Mouse (Mus musculus) urinary bladder, postnatal 25 days (tissue): ENCODE results near the gene Wdfy4.

ENCODE experiments used
- DNase-seq: peaks from one replicate; pipeline ENCODE4 v3.0.0; 2022; ENCODE audit warnings: low spot score

Wdfy4 gene

DNA sequence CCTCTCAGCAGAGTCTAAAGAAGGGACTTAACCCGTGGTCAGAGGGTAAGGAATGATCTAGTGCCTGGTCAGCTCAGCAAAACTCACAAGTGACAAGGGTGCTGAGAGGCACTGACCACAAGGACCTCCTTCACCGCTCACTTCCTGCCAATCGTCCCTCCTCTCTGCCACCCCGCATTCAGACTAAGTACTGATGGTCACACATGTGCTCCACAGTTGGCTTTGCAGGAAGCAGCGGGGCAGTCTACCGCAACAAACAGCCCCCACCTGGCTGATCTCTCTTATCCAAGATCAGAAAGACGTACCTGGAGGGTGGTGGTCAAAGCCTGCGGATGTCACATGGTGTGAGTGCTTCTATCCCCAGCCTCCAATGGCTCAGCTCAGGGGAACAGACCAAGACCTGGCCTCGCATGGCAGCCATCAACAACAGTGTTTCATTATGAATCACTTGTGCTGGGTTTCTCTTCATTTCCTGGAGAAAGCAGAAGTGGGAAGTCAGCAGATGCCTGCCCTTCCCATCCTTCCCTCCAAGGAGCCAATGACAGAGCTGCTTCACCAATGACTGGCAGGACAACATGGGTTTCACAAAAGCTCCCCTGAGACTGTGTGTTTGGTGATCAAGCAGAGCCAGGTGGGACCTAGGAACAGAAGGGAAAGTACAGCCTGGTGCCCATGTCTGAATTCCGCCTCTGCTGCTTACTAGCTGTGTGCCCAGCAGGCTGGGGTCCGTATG, at the start of gene Wdfy4:
Gene Wdfy4, minus strand, starts transcription at position 441 of the 733 bp plus-strand sequence.
- DNase-seq: no peak

DNA sequence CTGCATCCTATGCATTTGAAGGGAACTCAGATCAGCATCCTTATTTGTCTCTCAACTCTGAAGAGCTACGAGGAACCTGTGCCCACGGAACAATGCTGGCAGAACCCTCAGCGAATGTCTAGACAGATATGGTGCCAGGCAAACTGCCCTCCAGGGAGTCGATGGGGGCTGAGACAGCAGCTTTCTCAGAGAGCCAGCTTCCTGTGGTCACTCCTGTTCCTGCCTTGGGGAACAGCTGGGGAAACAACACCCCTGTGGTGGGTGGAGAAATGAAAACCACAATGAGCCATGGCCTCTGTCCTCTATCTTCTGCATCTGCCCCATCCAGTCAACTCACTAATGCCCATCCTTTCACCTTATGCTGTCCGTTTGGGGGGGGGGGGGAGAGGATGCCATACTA, 46.7 kb upstream of the Wdfy4 start:
- no peak for DNase-seq

DNA sequence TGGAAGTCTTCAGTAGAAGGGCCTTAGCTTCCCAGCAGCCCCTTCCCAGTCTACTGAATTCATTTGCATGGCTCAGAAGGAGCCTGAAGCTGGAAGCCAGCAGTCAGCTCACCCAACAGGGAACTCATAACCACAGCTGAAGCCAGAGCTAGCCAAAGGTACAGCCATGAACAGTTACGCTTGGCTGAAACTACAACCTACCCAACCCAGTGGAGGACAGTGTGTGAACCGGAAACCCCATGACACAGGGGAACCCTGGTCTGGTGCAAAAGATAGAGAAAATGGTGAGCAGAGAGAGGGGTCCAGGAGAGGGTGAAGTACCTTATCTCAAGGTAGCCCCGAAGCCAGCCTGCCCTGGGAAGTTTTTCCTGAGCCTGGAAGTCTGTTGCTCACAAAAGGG, 46.0 kb upstream of the Wdfy4 start:
- no peak for DNase-seq

DNA sequence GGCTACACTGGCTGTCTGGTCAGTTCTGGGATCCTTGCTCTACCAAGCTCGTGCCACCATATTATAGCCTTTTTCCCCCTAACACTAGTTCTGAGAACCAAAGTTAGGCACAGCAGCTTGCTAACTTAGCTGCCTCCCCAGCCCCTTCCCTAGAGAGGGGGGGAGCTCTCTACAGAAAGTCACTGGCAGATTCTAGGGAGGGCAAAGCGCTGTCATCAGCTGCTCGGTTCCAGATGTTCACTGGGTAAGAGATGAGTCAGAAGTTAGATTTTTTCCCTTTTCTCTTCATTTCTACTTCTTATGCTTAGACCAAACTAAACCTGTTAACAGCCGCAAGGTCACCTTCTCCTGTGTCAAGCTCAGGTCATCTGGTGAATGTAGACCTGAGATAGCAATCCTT, 45.4 kb upstream of the Wdfy4 start:
- DNase-seq: no peak

DNA sequence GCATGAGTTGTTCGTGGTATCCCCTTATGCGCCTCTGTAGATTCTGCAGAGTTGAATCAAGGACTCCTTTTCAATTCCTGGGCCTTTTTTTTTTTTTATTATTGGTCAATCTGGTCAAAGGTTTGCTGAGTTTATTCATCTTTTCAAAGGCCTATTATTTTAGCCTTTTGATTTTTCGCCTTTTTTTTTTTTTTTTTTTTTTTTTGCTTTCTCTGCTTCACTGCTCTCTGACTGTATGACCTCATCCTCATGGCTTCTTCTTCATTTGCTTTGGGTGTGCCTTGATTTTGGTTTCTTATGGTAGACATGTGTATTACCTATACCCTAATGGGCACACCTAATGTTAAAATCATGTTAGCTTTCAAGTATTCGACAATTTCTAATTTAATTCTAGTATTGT, 39.9 kb upstream of the Wdfy4 start:
- DNase-seq: no peak

DNA sequence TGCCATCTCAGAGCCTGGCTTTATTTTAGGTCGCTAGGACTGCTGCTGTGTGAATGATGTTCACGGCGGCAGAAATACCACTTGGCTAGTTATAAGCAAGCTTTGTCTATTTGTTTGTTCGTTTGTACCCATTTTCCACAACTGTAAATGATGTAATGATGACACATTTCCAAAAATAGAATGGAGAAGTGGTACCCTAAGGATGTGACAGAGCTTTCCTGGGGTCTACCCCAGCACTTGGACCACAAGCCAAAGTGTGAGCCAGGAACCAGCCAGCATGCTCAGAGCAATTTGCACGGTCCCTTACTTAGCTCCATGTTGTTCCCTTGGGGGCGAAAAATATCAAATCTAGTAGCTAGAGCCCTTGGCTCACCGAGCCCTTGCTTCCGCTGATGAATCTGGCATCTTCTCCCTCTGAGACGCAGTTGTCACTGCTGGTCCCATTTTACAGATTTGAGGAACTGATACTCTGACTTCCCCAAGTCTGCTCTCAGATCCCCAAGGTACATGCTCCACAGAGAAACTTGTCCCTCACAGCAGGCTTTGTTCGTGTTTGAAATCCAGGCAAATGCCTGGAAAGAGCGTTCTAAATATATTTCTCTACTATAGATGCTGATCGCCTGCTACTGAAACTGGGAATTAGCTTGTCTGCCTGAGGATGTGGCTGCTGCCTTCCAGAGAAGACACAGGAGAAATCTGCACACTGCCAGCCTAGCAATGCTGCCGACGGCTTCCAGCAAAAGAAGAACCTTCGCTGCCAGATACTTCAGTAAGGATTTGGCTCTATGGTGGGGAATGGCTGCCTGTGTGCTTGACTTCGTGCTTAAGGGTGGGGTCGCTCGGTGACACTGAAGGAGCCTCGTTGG, 31.3 kb upstream of the Wdfy4 start:
- DNase-seq: no peak

DNA sequence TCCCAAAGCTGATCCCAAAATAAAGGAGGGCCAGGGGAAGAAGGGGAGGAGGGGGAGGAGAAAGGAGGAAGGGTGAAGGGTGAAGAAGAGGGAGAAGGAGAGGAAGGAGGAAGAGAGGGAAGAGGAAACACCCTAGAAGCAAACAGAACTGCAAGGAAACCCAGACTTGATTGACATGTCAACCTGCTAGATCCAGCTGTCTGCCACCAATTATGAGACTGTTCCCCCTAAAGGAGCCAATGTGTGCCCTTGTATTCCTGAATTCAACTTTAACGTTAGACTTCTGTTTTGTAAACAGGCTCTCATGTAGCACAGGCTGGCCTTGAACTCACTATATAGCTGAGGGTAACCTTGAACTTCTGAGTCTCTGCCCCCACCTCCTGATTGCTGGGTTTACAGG, 29.9 kb upstream of the Wdfy4 start:
- DNase-seq: no peak

DNA sequence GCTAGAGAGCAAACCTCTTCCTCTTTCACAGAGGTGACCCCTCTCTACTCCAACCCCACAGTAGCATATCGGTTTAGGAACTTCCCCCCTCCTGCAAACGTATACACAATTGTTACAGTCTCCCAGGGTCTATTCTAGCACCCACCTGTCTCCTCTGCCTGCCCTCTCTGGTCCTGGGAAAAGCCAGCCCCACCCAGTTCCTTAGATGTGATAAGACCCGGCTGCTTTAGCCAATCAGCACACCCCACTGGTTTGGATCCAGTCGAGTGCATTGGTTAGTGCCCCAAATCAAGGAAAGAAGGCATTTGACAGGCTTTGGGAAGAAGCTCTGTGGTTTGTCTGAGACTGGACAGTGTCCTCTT, 29.4 kb upstream of the Wdfy4 start:
- DNase-seq: no peak

DNA sequence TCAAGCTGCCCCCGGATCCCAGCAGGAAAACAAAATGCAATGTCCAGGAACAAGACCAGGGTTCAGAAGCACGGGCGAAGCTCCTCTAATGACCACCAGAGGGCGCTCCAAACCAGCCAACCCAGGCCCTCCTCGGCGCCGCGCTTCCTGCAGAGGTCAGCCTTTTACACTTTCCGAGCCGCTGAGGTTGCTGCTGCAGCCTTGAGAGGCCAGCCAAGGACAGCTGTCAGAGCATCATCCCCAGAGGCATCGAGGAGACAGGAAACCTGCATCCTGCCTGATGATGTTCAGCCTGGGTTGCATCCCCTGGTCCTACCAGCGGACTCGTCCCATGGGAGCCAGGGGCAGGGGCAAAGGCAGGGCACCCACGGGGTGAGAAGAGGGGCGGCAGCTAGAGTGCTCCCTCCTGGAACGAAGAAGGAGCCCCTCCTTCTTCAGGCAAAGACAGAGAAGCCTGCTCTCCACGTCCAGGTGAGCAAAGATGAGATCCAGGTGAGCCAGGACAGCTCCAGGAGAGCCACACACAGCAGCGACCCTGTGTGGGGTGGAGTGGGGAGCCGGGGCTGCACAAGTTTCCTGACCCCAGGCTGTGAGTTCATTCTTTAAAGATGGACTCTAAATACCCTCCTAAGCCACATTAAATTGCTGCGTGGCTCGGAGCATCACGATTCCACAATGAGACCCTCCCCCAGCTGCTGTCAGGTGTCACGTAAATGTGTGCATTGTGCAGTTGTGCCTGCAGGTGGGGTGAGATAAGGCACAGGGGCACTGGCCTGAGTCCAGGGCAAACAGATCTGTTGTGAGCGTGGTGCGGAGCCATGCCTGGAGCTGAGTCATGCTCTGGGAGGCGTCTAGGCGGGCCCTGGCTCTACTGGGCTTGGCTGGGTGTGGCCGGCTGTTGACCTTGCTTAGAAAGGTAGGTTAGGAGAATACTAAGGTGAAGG, 28.8 kb upstream of the Wdfy4 start, which contains the start of gene Arhgap22:
Gene Arhgap22, plus strand, starts transcription at position 204 of the 944 bp plus-strand sequence.
- peak; percentile 85 for DNase-seq

DNA sequence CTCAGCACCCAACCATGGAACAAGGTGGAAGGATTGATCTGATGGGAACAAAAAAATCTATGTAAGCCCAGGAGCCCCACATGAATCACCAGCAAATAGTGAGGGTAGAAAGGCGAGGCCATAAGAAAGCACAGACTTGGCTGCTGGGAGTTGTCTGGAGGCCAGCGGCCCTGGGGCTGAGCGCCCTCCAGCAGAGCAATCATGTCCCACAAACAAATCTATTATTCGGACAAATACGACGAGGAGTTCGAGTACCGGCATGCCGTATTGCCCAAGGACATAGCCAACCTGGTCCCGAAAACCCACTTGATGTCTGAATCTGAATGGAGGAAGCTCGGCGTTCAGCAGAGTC, 27.6 kb upstream of the Wdfy4 start:
- DNase-seq: no peak

DNA sequence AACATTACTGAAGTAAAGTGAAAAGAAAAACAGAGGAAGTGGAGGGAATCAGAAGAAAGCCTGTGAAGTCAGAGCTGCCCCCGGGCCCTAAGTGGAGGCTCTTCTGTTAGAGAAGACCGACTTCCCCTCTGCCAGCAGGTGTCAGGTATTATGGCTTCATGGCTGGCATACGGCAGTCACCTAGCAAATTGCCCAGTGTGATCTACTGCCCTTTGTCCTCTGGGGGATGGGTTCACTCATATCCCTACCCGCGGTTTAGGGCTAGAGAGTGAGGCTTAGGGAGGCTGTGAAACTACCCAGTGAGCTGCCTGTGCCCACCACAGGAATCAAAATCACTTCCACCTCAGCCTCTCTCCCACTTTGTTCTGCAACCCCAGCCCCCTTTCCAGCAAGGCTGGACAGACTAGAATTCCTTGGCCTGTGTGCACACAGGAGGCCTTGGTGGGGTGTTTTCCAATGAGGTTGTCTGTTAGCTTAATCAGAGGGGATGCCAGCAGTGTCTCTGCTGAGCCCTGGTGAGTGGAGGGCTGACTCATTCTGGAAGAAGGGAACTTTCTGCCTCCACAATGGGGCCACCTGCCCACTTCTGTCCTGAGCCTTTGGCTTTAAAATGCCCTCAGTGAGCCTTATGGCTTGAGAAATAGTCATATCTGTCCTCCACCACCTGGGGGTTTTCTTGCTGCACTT, 27.1 kb upstream of the Wdfy4 start:
- DNase-seq: no peak

DNA sequence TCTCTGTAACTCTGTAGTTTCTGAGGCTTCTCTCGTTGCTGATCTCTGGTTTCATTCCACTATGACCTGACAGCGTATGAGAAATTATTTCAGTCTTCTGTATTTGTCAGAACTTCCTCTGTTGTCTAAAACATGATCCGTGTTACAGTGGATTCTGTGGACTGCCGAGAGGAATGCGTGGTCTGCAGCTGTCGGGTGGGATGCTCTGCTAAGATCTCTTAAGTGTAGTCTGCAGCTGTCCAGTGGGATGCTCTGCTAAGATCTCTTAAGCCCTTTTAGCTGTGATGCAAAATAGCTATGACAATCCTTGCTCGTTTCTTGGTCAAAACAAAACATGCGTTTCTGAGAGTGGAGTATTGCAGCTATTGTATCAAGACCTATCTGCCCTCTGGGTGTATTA, 25.5 kb upstream of the Wdfy4 start:
- DNase-seq: no peak

DNA sequence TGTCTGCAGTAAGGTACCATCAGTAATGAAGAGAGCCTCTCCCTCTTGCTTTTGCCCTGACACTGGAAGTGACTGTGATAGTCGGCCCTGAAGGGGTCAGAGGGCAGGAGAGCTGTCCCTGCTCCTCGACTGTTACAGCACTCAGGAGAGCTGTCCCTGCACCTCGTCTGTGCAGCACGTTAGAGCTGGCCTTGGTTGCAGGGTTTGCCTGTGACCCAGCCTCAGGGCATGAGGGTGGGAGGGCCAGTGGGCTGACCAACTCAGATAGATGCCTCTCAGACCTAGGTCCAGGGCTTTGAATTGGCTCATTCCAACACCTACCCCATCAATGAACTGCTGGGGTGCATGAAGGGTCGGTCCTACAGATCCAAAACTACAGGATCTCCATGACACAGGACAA, 23.0 kb upstream of the Wdfy4 start:
- no peak for DNase-seq

DNA sequence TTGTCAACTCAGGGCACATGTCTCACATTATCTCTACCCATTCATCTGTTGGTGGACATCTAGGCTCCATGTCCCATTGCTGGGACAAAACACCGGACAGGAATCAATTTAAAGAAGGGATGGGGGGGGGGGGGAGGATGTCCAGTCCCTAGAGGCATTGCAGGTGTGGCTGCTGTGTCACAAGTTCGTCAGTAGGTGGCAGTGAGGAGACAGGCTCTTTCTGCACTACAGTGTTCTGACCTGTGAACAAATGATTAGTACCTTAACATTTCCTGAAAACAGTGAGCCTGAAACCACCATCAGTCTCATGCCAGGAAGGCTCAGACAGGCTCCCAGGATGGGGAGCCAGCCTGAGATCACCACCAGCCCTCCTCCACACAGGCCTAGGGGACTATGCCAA, 21.7 kb upstream of the Wdfy4 start:
- DNase-seq: no peak

DNA sequence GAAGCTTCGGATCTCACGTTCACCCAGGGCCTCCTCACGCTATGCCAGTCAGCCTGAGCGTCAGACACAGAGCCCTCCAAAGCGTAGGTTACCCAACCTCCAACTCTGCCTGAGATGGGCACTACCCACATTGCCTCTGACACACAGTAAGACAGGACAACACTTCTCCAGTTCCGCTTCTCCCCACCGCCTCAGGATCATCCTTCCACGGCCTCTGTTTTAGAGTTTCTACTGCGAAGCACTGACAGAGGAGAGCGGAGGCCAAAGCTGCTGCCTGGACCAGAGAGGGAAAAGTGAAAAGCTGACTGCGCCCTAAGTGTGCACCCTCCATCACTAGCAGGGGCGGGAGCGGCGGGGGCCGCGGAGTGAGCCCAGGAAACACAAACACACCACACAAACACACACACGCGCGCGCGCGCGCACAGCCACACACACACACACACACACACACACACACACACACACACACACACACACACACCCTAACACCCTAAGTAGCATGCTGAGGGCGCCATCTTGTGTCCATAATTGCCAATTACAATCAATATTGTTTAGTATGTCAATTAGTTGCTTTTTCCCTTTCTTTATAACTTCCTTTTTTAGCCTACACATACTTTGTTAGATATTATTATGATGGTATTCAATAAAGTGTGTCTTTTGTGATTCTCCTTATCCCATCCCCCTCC, 20.1 kb upstream of the Wdfy4 start:
- DNase-seq: no peak

DNA sequence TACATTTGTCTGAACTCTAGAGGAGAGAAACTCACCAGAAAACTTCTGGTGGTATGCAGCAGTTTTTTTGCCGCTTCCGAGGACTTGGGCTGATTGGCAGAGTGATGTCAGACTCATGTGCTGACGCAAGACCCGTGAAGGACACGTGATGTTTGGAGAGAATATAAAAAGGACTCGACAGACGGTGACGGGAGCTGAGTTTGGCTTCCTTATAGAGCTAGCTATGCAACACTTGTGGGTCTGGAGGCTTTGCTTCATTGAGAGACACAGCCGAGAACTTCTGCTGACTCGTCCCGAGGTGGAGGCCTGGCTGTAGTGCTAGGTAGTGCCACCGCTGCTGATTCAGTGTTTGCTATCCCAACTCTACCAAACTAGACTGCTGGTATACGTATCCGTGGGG, 18.5 kb upstream of the Wdfy4 start:
- no peak for DNase-seq

DNA sequence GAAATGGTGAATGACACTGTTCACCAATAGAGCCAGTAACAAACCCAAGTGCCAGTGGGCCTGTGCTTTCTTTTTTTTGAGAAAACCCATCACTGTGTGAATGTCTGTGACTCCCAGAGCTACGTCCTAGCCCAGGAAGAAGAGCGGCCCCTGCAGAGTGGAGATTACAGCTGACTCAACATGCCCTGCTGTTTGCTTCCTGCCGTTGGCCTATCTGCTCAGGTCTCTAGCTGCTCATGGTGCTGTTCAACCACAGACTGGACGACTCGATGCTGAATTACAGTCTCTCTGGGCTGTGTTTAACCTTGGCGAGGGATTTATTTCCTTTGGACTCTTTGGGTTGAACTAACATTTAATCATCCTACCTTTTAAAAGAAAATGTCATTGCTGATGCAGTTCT, 17.6 kb upstream of the Wdfy4 start:
- no peak for DNase-seq

DNA sequence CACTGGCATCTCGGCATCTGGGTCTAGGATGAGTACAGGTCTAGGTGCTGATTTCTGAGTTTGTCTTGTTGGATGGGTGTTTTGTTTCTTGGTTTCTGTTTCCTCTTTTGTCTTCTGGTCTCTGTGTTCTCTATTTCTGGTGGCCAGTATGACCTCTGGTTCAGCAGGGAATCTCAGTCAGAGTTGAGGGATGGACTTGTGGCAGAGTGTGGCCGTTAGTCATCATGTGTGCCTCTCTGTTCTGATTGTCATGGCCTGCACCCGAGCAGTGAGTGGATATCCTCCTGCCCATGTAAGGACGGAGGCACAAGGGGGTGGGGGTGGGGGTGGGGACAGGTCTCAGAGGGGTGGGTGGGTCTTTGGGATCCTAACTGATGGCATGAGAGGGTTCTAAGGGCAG, 16.9 kb upstream of the Wdfy4 start:
- no peak for DNase-seq

DNA sequence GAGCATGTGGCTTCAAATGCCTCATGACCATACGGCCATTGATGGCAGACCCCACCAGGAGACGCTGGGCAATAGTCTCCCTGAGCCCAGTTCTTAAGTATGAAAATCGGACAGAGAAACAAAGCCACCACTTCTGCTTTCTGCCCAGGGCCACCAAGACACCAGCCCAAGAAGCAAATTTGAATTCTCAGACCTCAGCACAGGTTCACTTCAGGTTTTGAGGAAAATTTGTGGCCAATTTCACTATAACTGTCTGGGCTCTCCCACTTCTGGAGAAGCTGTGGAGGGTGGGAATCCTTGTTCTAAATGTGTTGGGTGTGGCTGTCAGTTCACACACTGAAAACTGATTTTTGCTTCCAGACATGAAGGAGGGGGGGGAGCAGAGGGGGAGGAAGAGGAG, 8.9 kb upstream of the Wdfy4 start:
- DNase-seq: no peak

DNA sequence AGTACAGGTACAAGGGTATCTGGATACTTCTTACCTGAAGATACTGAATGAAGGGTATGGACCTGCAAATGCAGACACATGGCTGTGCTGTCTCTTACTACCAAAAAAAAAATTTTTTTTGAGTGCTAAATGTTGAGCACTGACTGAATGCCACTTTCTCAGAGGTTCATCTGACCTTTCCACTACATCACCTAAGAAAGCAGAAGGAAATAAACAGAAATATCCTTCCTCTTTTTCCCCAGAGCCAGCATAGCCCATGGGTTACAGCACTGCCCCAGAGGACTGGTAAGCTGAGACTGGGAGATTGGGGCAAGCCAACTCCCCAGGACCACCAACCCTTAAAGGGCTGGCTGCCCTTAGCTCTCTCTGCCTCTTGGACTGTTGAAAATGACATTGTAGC, 8.5 kb upstream of the Wdfy4 start:
- DNase-seq: no peak

DNA sequence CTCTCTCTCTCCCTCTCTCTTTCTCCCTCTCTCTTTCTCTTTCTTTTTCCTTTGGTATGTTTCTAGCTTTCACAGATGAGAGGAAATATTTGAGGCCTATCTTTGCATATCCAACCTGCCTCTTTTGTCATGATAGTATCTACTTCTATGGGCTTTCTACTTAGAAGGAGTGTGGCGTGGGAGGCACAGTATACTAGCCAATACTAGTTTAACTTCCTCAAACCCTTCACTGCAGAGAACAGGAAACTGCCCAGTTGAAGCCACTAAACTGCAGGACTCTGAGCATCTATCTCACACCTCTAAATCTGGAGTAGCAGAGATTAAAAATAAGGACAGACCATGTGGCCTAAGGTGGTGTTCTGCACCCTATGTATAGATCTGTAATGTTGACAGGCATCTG, 5.3 kb upstream of the Wdfy4 start:
- no peak for DNase-seq
